In genomic region chr14:94869011-94869410, GRCm38 (mm10) we compare ENCODE assay signal across 20 mouse cellular contexts.
DNase-seq lines count a peak whose midpoint lies in the region; ATAC-seq lines count a peak whose summit lies in the region.
"Had no signal": no experiment of that assay in that cellular context is flagged by ENCODE, and none has a peak within 500 bp of the region (broad histone marks: within the 10 kb centered on the region; RNA-seq: fewer than 3 reads in every experiment).

No protein-coding gene starts in this region.

- no peaks in the 10 kb centered on the region for H3K4me1 ChIP-seq in kidney, embryonic 15.5 days
- H3K4me1 ChIP-seq: embryonic facial prominence, embryonic 12.5 days; forebrain, embryonic 12.5 days; forebrain, embryonic 15.5 days; hindbrain, embryonic 12.5 days; hindbrain, embryonic 15.5 days had no signal

- no peak overlapping the region for H3K9ac ChIP-seq in kidney, embryonic 15.5 days
- H3K9ac ChIP-seq: embryonic facial prominence, embryonic 12.5 days; forebrain, embryonic 12.5 days; forebrain, embryonic 15.5 days; hindbrain, embryonic 12.5 days; hindbrain, embryonic 15.5 days had no signal

- 79% methylated on average over 2 of the region's 2 CpGs for WGBS in kidney, embryonic 15.5 days

- no peaks in the 10 kb centered on the region for H3K27me3 ChIP-seq in kidney, embryonic 15.5 days
- H3K27me3 ChIP-seq: embryonic facial prominence, embryonic 12.5 days; forebrain, embryonic 12.5 days; forebrain, embryonic 15.5 days; hindbrain, embryonic 12.5 days; hindbrain, embryonic 15.5 days had no signal

- no peak overlapping the region for H3K4me2 ChIP-seq in kidney, embryonic 15.5 days
- H3K4me2 ChIP-seq: embryonic facial prominence, embryonic 12.5 days; forebrain, embryonic 12.5 days; forebrain, embryonic 15.5 days; heart, embryonic 11.5 days; hindbrain, embryonic 12.5 days; hindbrain, embryonic 15.5 days had no signal

- H3K9me3 ChIP-seq in kidney, embryonic 15.5 days (replicated peaks) = no peaks in the 10 kb centered on the region
- H3K9me3 ChIP-seq: embryonic facial prominence, embryonic 12.5 days; forebrain, embryonic 12.5 days; forebrain, embryonic 15.5 days; hindbrain, embryonic 12.5 days; hindbrain, embryonic 15.5 days had no signal

- no peaks in the 10 kb centered on the region for H3K36me3 ChIP-seq in kidney, embryonic 15.5 days
- H3K36me3 ChIP-seq: embryonic facial prominence, embryonic 12.5 days; forebrain, embryonic 12.5 days; forebrain, embryonic 15.5 days; hindbrain, embryonic 12.5 days; hindbrain, embryonic 15.5 days had no signal

- no peak overlapping the region for H3K4me3 ChIP-seq in kidney, embryonic 15.5 days (replicated peaks)
- H3K4me3 ChIP-seq: embryonic facial prominence, embryonic 12.5 days; erythroblast, embryonic 14.5 days; forebrain, embryonic 12.5 days; forebrain, embryonic 15.5 days; hindbrain, embryonic 12.5 days; hindbrain, embryonic 15.5 days had no signal

- no peak for ATAC-seq in kidney, embryonic 15.5 days (replicated peaks; ENCODE audit: low FRiP score)
- ATAC-seq: forebrain, embryonic 15.5 days; intestine, postnatal 0 days had no signal

- DNase-seq in adrenal gland, adult 2 months = peak; percentile 2
- no peak for DNase-seq in adrenal gland, postnatal 25 days
- peak; percentile 21 for DNase-seq in brain, adult 2 months (ENCODE audit: low read depth, low spot score)
- peak; percentile 8 for DNase-seq in retina, postnatal 1 day
- no peak for DNase-seq in thymus, postnatal 14 days
- DNase-seq: adrenal gland, adult 8-10 months; adrenal gland, postnatal 36 days; cerebellum, adult 18-20 months; cerebellum, adult 9-10 months; cerebellum, postnatal 14 days; heart, adult 11 months had no signal

- H3K27ac ChIP-seq in kidney, embryonic 15.5 days = no peak overlapping the region
- H3K27ac ChIP-seq: embryonic facial prominence, embryonic 12.5 days; forebrain, embryonic 12.5 days; forebrain, embryonic 15.5 days; hindbrain, embryonic 12.5 days; hindbrain, embryonic 15.5 days had no signal

Comparison
In these comparisons a context has a peak if more than half of its experiments do, and no peak if none do; other contexts are left out.
1. DNase-seq: peak in adrenal gland, adult 2 months (single experiment), brain, adult 2 months (single experiment) and retina, postnatal 1 day (single experiment); none in adrenal gland, postnatal 25 days (single experiment) and thymus, postnatal 14 days (single experiment).